In genomic region chr2:158068444-158068971, GRCm38 (mm10) we compare ENCODE assay signal across 15 mouse cellular contexts.
"Had no signal": no experiment of that assay in that cellular context is flagged by ENCODE, and none has a peak within 500 bp of the region (broad histone marks: within the 10 kb centered on the region; RNA-seq: fewer than 3 reads in every experiment).

No protein-coding gene starts in this region.

- H3K9ac ChIP-seq: lung, embryonic 14.5 days; midbrain, embryonic 12.5 days; neural tube, embryonic 13.5 days; neural tube, embryonic 15.5 days; stomach, embryonic 15.5 days had no signal

- H3K4me3 ChIP-seq: midbrain, embryonic 10.5 days; midbrain, embryonic 12.5 days; myocyte; neural tube, embryonic 13.5 days; neural tube, embryonic 15.5 days; stomach, embryonic 15.5 days had no signal

- H3K36me3 ChIP-seq: stomach, embryonic 15.5 days had no signal

- DNase-seq: lung, adult 18-20 months; lung, embryonic 14.5 days; lung, postnatal 10 days; lung, postnatal 4 days; midbrain, embryonic 14.5 days; right cerebral cortex, postnatal 14 days; thymus, postnatal 14 days; thymus, postnatal 36 days had no signal

- H3K27ac ChIP-seq: midbrain, embryonic 10.5 days; midbrain, embryonic 12.5 days; neural tube, embryonic 13.5 days; neural tube, embryonic 15.5 days; stomach, embryonic 15.5 days; stomach, postnatal 0 days had no signal

- H3K4me1 ChIP-seq: midbrain, embryonic 10.5 days; midbrain, embryonic 12.5 days; stomach, embryonic 15.5 days had no signal

- H3K9me3 ChIP-seq: midbrain, embryonic 10.5 days; midbrain, embryonic 12.5 days; neural tube, embryonic 13.5 days; neural tube, embryonic 15.5 days; stomach, embryonic 15.5 days had no signal
